ENCODE assay signal across 8 mouse cellular contexts in the genomic region with DNA sequence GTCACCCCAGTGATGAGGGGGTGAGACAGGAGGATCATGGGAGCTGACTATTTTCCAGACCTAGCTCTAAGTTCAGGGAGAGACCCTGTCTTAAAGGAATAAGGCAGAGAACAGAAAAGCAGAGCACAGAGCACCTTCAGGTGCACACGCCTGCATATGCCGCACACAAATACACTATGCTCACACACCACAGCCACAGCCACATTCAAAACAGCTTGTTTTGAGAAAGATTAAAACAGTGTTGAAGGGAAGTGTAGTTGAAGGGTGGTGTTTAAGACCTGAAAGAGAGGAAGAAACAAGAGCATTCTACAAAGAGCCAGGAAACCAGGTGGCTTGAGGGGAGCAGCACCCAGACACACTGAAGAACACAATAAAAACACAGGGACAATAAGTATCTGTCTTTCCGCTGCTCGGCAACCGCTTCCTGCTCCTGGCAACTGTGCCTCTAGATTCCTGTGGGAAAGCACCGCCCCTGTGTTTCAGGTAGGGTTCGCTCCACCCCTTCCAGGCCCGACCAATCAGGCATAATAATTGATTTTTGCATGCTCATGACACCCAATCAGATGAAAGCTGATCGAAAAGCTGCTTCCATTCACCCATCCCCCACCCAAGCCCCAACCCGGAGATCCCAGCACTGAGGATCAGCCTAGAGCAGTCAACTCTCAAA. TPM values are rescaled to one million over a fixed set of nuclear protein-coding genes. Genes with fewer than 3 reads are reported as not detected.
DNase-seq lines count a peak whose midpoint lies in the region; ATAC-seq lines count a peak whose summit lies in the region.

No protein-coding gene starts in this region.

- peak; percentile 91 for ATAC-seq in hindbrain, embryonic 15.5 days (ENCODE audit: low FRiP score, low read depth)
- ATAC-seq in stomach, embryonic 16.5 days (ENCODE audit: insufficient read depth, low FRiP score): peak; percentile 60; the same call in 1 of the 2 replicates

- peak overlapping the region; percentile 63; the same call in 1 of the 2 replicates for H3K27ac ChIP-seq in hindbrain, embryonic 15.5 days (replicated peaks)
- 0 out of 2 replicates have a peak overlapping the region, but pooled peaks have one; percentile 16 for H3K27ac ChIP-seq in stomach, embryonic 16.5 days (ENCODE audit: low read length)

- peak overlapping the region; percentile 46 for H3K4me2 ChIP-seq in hindbrain, embryonic 15.5 days
- 0 out of 2 replicates have a peak overlapping the region, but pooled peaks have one; percentile 19 for H3K4me2 ChIP-seq in stomach, embryonic 16.5 days (ENCODE audit: low read depth, low read length)

- no peaks in the 10 kb centered on the region for H3K36me3 ChIP-seq in hindbrain, embryonic 15.5 days
- H3K36me3 ChIP-seq in stomach, embryonic 16.5 days (ENCODE audit: control insufficient read depth, insufficient read depth, low read length): no peaks in the 10 kb centered on the region

- peaks cover 9% of the 10 kb centered on the region; the same call in 1 of the 2 replicates for H3K4me1 ChIP-seq in hindbrain, embryonic 15.5 days (replicated peaks)
- H3K4me1 ChIP-seq in stomach, embryonic 16.5 days (ENCODE audit: control insufficient read depth, insufficient read depth, low read length): peaks cover 8% of the 10 kb centered on the region

- DNase-seq in layer of hippocampus, adult 11-12 months (ENCODE audit: low spot score): peak; percentile 38
- DNase-seq in layer of hippocampus, adult 9-10 months (ENCODE audit: low spot score): no peak
- DNase-seq in cerebellum, postnatal 14 days: peak; percentile 65 to 68
- DNase-seq in layer of hippocampus, postnatal 14 days (ENCODE audit: low spot score in 2 of 2): peak; percentile 21 to 51
- peak; percentile 39 for DNase-seq in lung, postnatal 14 days
- DNase-seq in heart, adult 9 months (ENCODE audit: low spot score in 2 of 2): no peak

- H3K9me3 ChIP-seq in hindbrain, embryonic 15.5 days: no peaks in the 10 kb centered on the region
- no peaks in the 10 kb centered on the region for H3K9me3 ChIP-seq in stomach, embryonic 16.5 days (replicated peaks; ENCODE audit: control insufficient read depth, low read length)

- WGBS in hindbrain, embryonic 15.5 days: 14% methylated on average over 10 of the region's 10 CpGs
- WGBS in stomach, embryonic 16.5 days: 21% methylated on average over 10 of the region's 10 CpGs

- H3K9ac ChIP-seq in hindbrain, embryonic 15.5 days: no peak overlapping the region
- no peak overlapping the region for H3K9ac ChIP-seq in stomach, embryonic 16.5 days (ENCODE audit: low read length)

- no peaks in the 10 kb centered on the region for H3K27me3 ChIP-seq in hindbrain, embryonic 15.5 days
- no peaks in the 10 kb centered on the region for H3K27me3 ChIP-seq in stomach, embryonic 16.5 days (ENCODE audit: control insufficient read depth, insufficient read depth, low read length)

- H3K4me3 ChIP-seq in hindbrain, embryonic 15.5 days: peak overlapping the region; percentile 21
- no peak overlapping the region for H3K4me3 ChIP-seq in stomach, embryonic 16.5 days (replicated peaks; ENCODE audit: low read length)

RNA-seq across cellular contexts. Expression of a gene that starts 13.0 kb away (rescaled TPM):
- 8.1 and 9.7 TPM in 2 replicates for polyA plus RNA-seq in hindbrain, embryonic 15.5 days (2015; fragmentation: Nextera tagmentation; extraction: Ambion mirVana)
- total RNA-seq in layer of hippocampus, postnatal 14 days (2021): 10 to 100 TPM; 86.0 to 91.2 TPM
- polyA plus RNA-seq in stomach, embryonic 16.5 days (2015; fragmentation: Nextera tagmentation; extraction: Ambion mirVana): 51.2 and 52.7 TPM in 2 replicates

Comparison
In these comparisons a context has a peak if more than half of its experiments do, and no peak if none do; other contexts are left out.
1. DNase-seq: peak in layer of hippocampus, adult 11-12 months (single experiment), cerebellum, postnatal 14 days (2 of 2), layer of hippocampus, postnatal 14 days (2 of 2) and lung, postnatal 14 days (single experiment); none in layer of hippocampus, adult 9-10 months (single experiment) and heart, adult 9 months (0 of 2).